Mouse (Mus musculus) megakaryocyte, embryonic 14.5 days (primary cell): Measurements from ENCODE around the gene Usp28.

ENCODE experiments used
- FLI1 ChIP-seq: IDR thresholded peaks from 2 replicates; pipeline ENCODE4 v1.6.1; 2012; ENCODE audit warnings: low read length, inconsistent platforms, mixed read lengths
- GATA1 ChIP-seq: IDR thresholded peaks from 3 replicates; pipeline ENCODE4 v1.6.1; 2012; ENCODE audit warnings: mixed read lengths, low read length, inconsistent platforms, borderline replicate concordance

GRCm38 (mm10) chr9:48947565-48947964 is 37.6 kb upstream of the Usp28 start:
- no peak for TF ChIP-seq GATA1
- TF ChIP-seq FLI1 = no peak
